8 mouse cellular contexts compared by ENCODE assay signal in genomic region chr12:58214289-58215136, GRCm38 (mm10). TPM values are rescaled to one million over a fixed set of nuclear protein-coding genes. Genes with fewer than 3 reads are reported as not detected.
A peak's percentile ranks its signal among the peaks of the same experiment; 100 is the strongest.
DNase-seq lines count a peak whose midpoint lies in the region; ATAC-seq and TF ChIP-seq lines count a peak whose summit lies in the region.
"Had no signal": no experiment of that assay in that cellular context is flagged by ENCODE, and none has a peak within 500 bp of the region (broad histone marks: within the 10 kb centered on the region; RNA-seq: fewer than 3 reads in every experiment).

No protein-coding gene starts in this region.

- H3K4me1 ChIP-seq in CH12.LX (ENCODE audit: control insufficient read depth in 1 of 2, insufficient read depth in 2 of 2) (peaks cover 0 to 23% of the 10 kb centered on the region in 2 experiments; a peak in 2 of 4 replicates), MEL (ENCODE audit: control insufficient read depth in 1 of 2, insufficient read depth in 2 of 2, low read length in 2 of 2) (no peaks in the 10 kb centered on the region)
- H3K4me1 ChIP-seq in neural tube, embryonic 11.5 days (ENCODE audit: control insufficient read depth, insufficient read depth, low read length): peaks cover 12% of the 10 kb centered on the region; the same call in 1 of the 2 replicates

- no peak overlapping the region for H3K4me2 ChIP-seq in CH12.LX (ENCODE audit: insufficient read depth, low read depth, poor library complexity, severe bottlenecking)
- H3K4me2 ChIP-seq in neural tube, embryonic 11.5 days (ENCODE audit: low read depth): peak overlapping the region; percentile 87

- H3K9ac ChIP-seq in CH12.LX (ENCODE audit: insufficient read depth, low read depth) (no peak overlapping the region), MEL (ENCODE audit: control insufficient read depth, low read depth, low read length, poor library complexity, severe bottlenecking) (no peak overlapping the region)
- H3K9ac ChIP-seq in neural tube, embryonic 11.5 days (ENCODE audit: low read length): no peak overlapping the region

- H3K36me3 ChIP-seq in CH12.LX (replicated peaks in 1 of 2; ENCODE audit: control insufficient read depth in 1 of 2, insufficient read depth in 1 of 2, low read length in 1 of 2) (no peaks in the 10 kb centered on the region), MEL (ENCODE audit: control insufficient read depth in 1 of 2, insufficient read depth in 2 of 2, low read length in 2 of 2) (no peaks in the 10 kb centered on the region)
- no peaks in the 10 kb centered on the region for H3K36me3 ChIP-seq in neural tube, embryonic 11.5 days (ENCODE audit: control insufficient read depth, insufficient read depth, low read length)

- TF ChIP-seq CTCF in CH12.LX (conservative IDR thresholded peaks at IDR 0.05 in 1 of 2, IDR thresholded peaks at IDR 0.05 in 1 of 2; ENCODE audit: low read depth in 2 of 2, low read length in 2 of 2) (no peak), MEL (IDR thresholded peaks at IDR 0.05 in 2 of 3, conservative IDR thresholded peaks at IDR 0.05 in 1 of 3; ENCODE audit: control insufficient read depth in 1 of 3, insufficient read depth in 1 of 3, low read depth in 2 of 3, low read length in 3 of 3, poor library complexity in 1 of 3, severe bottlenecking in 1 of 3) (no peak)

- DNase-seq in CH12.LX (ENCODE audit: extremely low read depth) (peak; percentile 80), MEL (ENCODE audit: low read depth, low spot score) (peak; percentile 8)
- peak; percentile 28 for DNase-seq in forelimb bud, embryonic 11.5 days (ENCODE audit: low read depth, low spot score)
- peak; percentile 16 to 41 for DNase-seq in kidney, postnatal 36 days
- peak; percentile 34 for DNase-seq in neural tube, embryonic 11.5 days (ENCODE audit: low spot score)
- no peak for DNase-seq in cerebellum, adult 11 months
- no peak for DNase-seq in urinary bladder, postnatal 36 days (ENCODE audit: low spot score in 2 of 2)

- H3K79me2 ChIP-seq in CH12.LX (replicated peaks; ENCODE audit: control insufficient read depth, extremely low read depth, insufficient read depth, poor library complexity, severe bottlenecking) (no peaks in the 10 kb centered on the region), MEL (ENCODE audit: control insufficient read depth, insufficient read depth, low read length, poor library complexity) (no peaks in the 10 kb centered on the region)

- peaks cover 17% of the 10 kb centered on the region for H3K9me3 ChIP-seq in CH12.LX (replicated peaks; ENCODE audit: low read length)
- no peaks in the 10 kb centered on the region for H3K9me3 ChIP-seq in MEL (replicated peaks; ENCODE audit: insufficient read depth, low read length)
- H3K9me3 ChIP-seq in neural tube, embryonic 11.5 days (ENCODE audit: control insufficient read depth, low read length): no peaks in the 10 kb centered on the region

- in situ Hi-C loops in CH12.LX (cut with MboI; ENCODE audit: low pct_ligation_motif_present, low pct_unique_long_range_greater_than_20kb, low sequenced_read_pairs): no loop called here

- H3K27me3 ChIP-seq in CH12.LX (replicated peaks) (no peaks in the 10 kb centered on the region), MEL (ENCODE audit: control insufficient read depth in 1 of 2, insufficient read depth in 2 of 2, low read length in 2 of 2) (no peaks in the 10 kb centered on the region)
- peaks cover 31% of the 10 kb centered on the region for H3K27me3 ChIP-seq in neural tube, embryonic 11.5 days (ENCODE audit: control insufficient read depth, insufficient read depth, low read length)

- no peak for ATAC-seq in neural tube, embryonic 11.5 days (ENCODE audit: insufficient read depth, low FRiP score, low TSS enrichment)

- dilution Hi-C loops in CH12.LX (cut with MboI; ENCODE audit: extremely low pct_ligation_motif_present, extremely low pct_unique_long_range_greater_than_20kb, low sequenced_read_pairs): no loop called here

- H3K27ac ChIP-seq in CH12.LX (ENCODE audit: insufficient read depth, low read depth) (no peak overlapping the region), MEL (ENCODE audit: control insufficient read depth, low read depth, low read length) (no peak overlapping the region)
- H3K27ac ChIP-seq in neural tube, embryonic 11.5 days (ENCODE audit: low read depth, low read length): no peak overlapping the region

- TF ChIP-seq POLR2A in CH12.LX (IDR thresholded peaks at IDR 0.05; ENCODE audit: low read depth, low read length) (no peak), MEL (IDR thresholded peaks at IDR 0.05; ENCODE audit: control insufficient read depth in 1 of 2, insufficient read depth in 1 of 2, low read depth in 1 of 2, low read length in 2 of 2, poor library complexity in 1 of 2) (no peak)

- TF ChIP-seq RAD21 in CH12.LX (IDR thresholded peaks at IDR 0.05; ENCODE audit: low read depth, low read length) (no peak), MEL (IDR thresholded peaks at IDR 0.05; ENCODE audit: low read depth, low read length) (no peak)

- 6% methylated on average over 13 of the region's 13 CpGs for WGBS in neural tube, embryonic 11.5 days

- TF ChIP-seq EP300 in CH12.LX (IDR thresholded peaks at IDR 0.05; ENCODE audit: low read length) (no peak), MEL (IDR thresholded peaks at IDR 0.05; ENCODE audit: low read depth in 1 of 2, low read length in 2 of 2) (no peak)

- H3K4me3 ChIP-seq in CH12.LX (replicated peaks in 1 of 3; ENCODE audit: low read depth in 2 of 3, low read length in 2 of 3, poor library complexity in 1 of 3) (peak overlapping the region in 1 of 3 experiments; percentile 46), MEL (ENCODE audit: control insufficient read depth in 1 of 2, insufficient read depth in 1 of 2, low read depth in 2 of 2, low read length in 2 of 2) (peak overlapping the region; percentile 39 to 43; a peak in 3 of 4 replicates)
- H3K4me3 ChIP-seq in neural tube, embryonic 11.5 days (ENCODE audit: low read depth, low read length): peak overlapping the region; percentile 43; the same call in 1 of the 2 replicates

TF ChIP-seq in CH12.LX, 34 proteins besides CTCF, POLR2A, EP300 and RAD21:
- TF ChIP-seq SMC3 (IDR thresholded peaks at IDR 0.05; ENCODE audit: low read depth, low read length) (no peak), NELFE (IDR thresholded peaks at IDR 0.05; ENCODE audit: low read depth, low read length) (no peak), MYC (IDR thresholded peaks at IDR 0.05; ENCODE audit: low read depth, low read length) (no peak)
TF ChIP-seq in CH12.LX: peak in this region for 0.

TF ChIP-seq in MEL, 35 proteins besides CTCF, POLR2A, EP300 and RAD21:
- TF ChIP-seq ELF1 (IDR thresholded peaks at IDR 0.05; ENCODE audit: low read depth, low read length) (no peak), ZNF384 (IDR thresholded peaks at IDR 0.05; ENCODE audit: low read depth, low read length) (peak; percentile 48; the same call in 1 of the 2 replicates), POLR2AphosphoS2 (IDR thresholded peaks at IDR 0.05; ENCODE audit: low read length) (no peak), TAL1 (IDR thresholded peaks at IDR 0.05; ENCODE audit: low read length) (no peak), CHD2 (IDR thresholded peaks at IDR 0.05; ENCODE audit: low read length) (no peak), HCFC1 (IDR thresholded peaks at IDR 0.05; ENCODE audit: low read depth, low read length) (no peak), USF1 (IDR thresholded peaks at IDR 0.05; ENCODE audit: low read depth, low read length) (no peak)

RNA-seq across cellular contexts. Expression of gene Sstr1, which starts 2.9 kb away (rescaled TPM):
- total RNA-seq in CH12.LX (2012; rRNA removed) (not detected in 2 replicates), CH12.LX (2014; rRNA removed) (not detected in 2 replicates), MEL (2012; rRNA removed) (0.04 TPM in 1 of 2 replicates, not detected in the other)
- polyA plus RNA-seq in CH12.LX (2012; ENCODE audit: insufficient read length, low read depth) (not detected in 2 replicates), MEL (2012; ENCODE audit: insufficient read depth in 1 of 2, insufficient read length in 2 of 2, low read depth in 1 of 2, low replicate concordance in 2 of 2, missing spikeins in 1 of 2) (not detected)
- polyA plus RNA-seq in neural tube, embryonic 11.5 days (2014; fragmentation: Nextera tagmentation; extraction: Ambion mirVana): 0.25 and 0.58 TPM in 2 replicates
- total RNA-seq: heart, adult 18-20 months had no signal

RNA-seq across cellular contexts. Expression of gene Clec14a, which starts 54.6 kb away (rescaled TPM):
- total RNA-seq in CH12.LX (2012; rRNA removed) (not detected in 2 replicates), CH12.LX (2014; rRNA removed) (not detected in 2 replicates), MEL (2012; rRNA removed) (not detected in 2 replicates)
- polyA plus RNA-seq in CH12.LX (2012; ENCODE audit: insufficient read length, low read depth) (not detected in 2 replicates), MEL (2012; ENCODE audit: insufficient read depth in 1 of 2, insufficient read length in 2 of 2, low read depth in 1 of 2, low replicate concordance in 2 of 2, missing spikeins in 1 of 2) (not detected)
- 5.1 and 5.8 TPM in 2 replicates for polyA plus RNA-seq in neural tube, embryonic 11.5 days (2014; fragmentation: Nextera tagmentation; extraction: Ambion mirVana)

Comparison
In these comparisons a context has a peak if more than half of its experiments do, and no peak if none do; other contexts are left out.
1. DNase-seq: peak in CH12.LX (single experiment), MEL (single experiment), forelimb bud, embryonic 11.5 days (single experiment), kidney, postnatal 36 days (2 of 2) and neural tube, embryonic 11.5 days (single experiment); none in cerebellum, adult 11 months (single experiment) and urinary bladder, postnatal 36 days (0 of 2).
2. Of the 35 proteins assayed by ChIP-seq in both MEL and CH12.LX: peak only in MEL: ZNF384; only in CH12.LX: none; in both: none; in neither: 34.